Mouse (Mus musculus) heart, adult 2 months (tissue): Measurements from ENCODE around the gene Mug1. TPM values are rescaled to one million over a fixed set of nuclear protein-coding genes. Genes with fewer than 3 reads are reported as not detected.
"Not testable (repeated sequence)": the region's sequence is repeated elsewhere in the genome, so short reads cannot be mapped to it uniquely, and the experiment has no call there.

Experiments used
- DNase-seq, 2 experiments: peaks; one replicate each; pipeline ENCODE4 v3.0.0; 2021
- H3K27ac ChIP-seq: fragments of 200-600 bp; 2 replicates; pipeline ENCODE4 v1.8.1; 2022
- H3K27me3 ChIP-seq: fragments of 200-500 bp; 2 replicates; pipeline ENCODE4 v1.6.1; 2012; ENCODE audit warnings: mild to moderate bottlenecking, low read length, inconsistent platforms, mixed read lengths; ENCODE audit not compliant: control insufficient read depth, insufficient read depth
- H3K36me3 ChIP-seq: fragments of 200-500 bp; 2 replicates; pipeline ENCODE4 v1.6.1; 2012; ENCODE audit warnings: low read length, inconsistent platforms; ENCODE audit not compliant: control insufficient read depth, insufficient read depth
- H3K4me1 ChIP-seq: fragments of 200-500 bp; 2 replicates; pipeline ENCODE4 v1.6.1; 2011; ENCODE audit warnings: low read length; ENCODE audit not compliant: control insufficient read depth, insufficient read depth
- H3K4me3 ChIP-seq: fragments of 200-600 bp; 2 replicates; pipeline ENCODE4 v1.8.1; 2022
- H3K79me2 ChIP-seq: fragments of 200-500 bp; replicated peaks from 2 replicates; pipeline ENCODE4 v1.6.1; 2012; ENCODE audit warnings: mild to moderate bottlenecking, inconsistent platforms, low read length, moderate library complexity, mixed read lengths; ENCODE audit not compliant: control insufficient read depth, insufficient read depth
- H3K9ac ChIP-seq: fragments of 200-500 bp; 2 replicates; pipeline ENCODE4 v1.6.1; 2012; ENCODE audit warnings: low read depth, mild to moderate bottlenecking, control low read depth, inconsistent platforms, low read length, mixed read lengths
- CTCF ChIP-seq: fragments of 200-600 bp; IDR thresholded peaks from 2 replicates; pipeline ENCODE4 v1.8.1; 2022; ENCODE audit warnings: antibody characterized with exemption, mild to moderate bottlenecking, moderate library complexity
- EP300 ChIP-seq: fragments of 200-500 bp; IDR thresholded peaks from 2 replicates; pipeline ENCODE4 v1.6.1; 2011; ENCODE audit warnings: low read depth, low read length, control low read depth; ENCODE audit not compliant: insufficient read depth
- POLR2A ChIP-seq: fragments of 200-500 bp; IDR thresholded peaks from 2 replicates; pipeline ENCODE4 v1.6.1; 2011; ENCODE audit warnings: mild to moderate bottlenecking, low read depth, low read length, control low read depth; ENCODE audit not compliant: insufficient read depth
- WGBS: fragments of 180-500 bp; shearing (Covaris S2); methylation state at CpG from one replicate; pipeline ENCODE4 v1.1.7; 2018; 5-methylcytosine and 5-hydroxymethylcytosine counted together
- intact Hi-C: fragments of 180-260 bp; cut with DNase I; formaldehyde crosslinking; loops from one replicate; pipeline ENCODE4 v1.15.1; 2025
- long read RNA-seq: library from polyadenylated mRNA; stranded (forward); transcript quantifications from one replicate; pipeline ENCODE4 v2.0.0, GENCODE M21; 2021
- polyA plus RNA-seq: library from polyadenylated mRNA; depleted of rRNA; stranded (reverse); fragments of >200 nt; gene quantifications from 2 replicates; pipeline ENCODE4 v1.2.3, GENCODE M21; 2012; rRNA removed
- total RNA-seq, 2 experiments: library from RNA; stranded (reverse); gene quantifications; 2 replicates each; pipeline ENCODE4 v1.2.3; 2021

Mug1 gene
- total RNA-seq (not detected), polyA plus RNA-seq (0.26 TPM in 1 of 2 replicates, not detected in the other)
- long read RNA-seq: 0 reads

DNA sequence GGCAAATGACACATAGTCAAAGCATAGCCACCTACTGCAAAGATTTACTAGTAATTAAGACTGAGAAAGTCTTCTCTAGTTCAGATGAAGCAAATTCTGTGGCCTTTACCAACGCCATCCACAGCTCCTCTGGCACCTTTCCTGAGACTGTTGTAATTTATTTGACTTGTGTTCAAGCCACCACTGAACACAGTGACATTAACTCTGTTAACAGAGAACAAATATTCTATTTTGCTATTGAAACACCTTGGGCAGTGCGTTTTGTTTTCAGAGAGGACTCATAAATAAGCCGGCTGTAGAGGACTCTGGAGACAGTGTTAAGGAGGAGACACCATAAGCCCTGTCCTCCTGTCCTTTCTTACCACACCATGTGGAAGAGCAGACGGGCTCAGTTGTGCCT is at the start of gene Mug1:
Gene Mug1 (plus strand): TSS at position 271 of the 400 bp plus-strand sequence.
- H3K36me3 ChIP-seq, H3K79me2 ChIP-seq, H3K9ac ChIP-seq, H3K27ac ChIP-seq, H3K4me3 ChIP-seq, DNase-seq, H3K4me1 ChIP-seq, intact Hi-C loops, H3K27me3 ChIP-seq: not testable (repeated sequence)
- WGBS: 75% methylated on average over 4 of the region's 4 CpGs

DNA sequence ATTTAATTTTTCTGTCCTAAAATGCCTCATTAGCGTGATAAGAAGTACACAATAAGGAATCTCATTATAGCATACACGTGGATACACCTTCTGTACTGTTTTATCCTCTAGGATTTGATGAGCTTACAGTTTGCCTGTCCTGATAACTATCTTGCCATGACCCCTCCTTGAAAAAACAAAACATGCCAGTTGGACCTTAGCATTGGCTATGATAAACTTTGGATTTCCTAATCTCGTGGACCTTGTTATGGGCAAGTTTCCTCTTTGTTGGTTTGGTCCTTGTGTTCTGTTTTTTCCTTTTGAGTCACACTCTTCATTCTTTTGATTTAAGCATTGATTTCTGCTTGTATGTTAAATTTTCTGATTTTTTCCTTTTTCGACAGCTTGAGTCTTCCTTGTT is 10.3 kb upstream of the Mug1 start:
- Histone ChIP-seq H3K9ac (no peak overlapping the region), H3K79me2 (no peaks in the 10 kb centered on the region), H3K27me3 (no peaks in the 10 kb centered on the region), H3K36me3 (no peaks in the 10 kb centered on the region), H3K4me3 (no peak overlapping the region), H3K27ac (no peak overlapping the region), H3K4me1 (no peaks in the 10 kb centered on the region)
- 73% methylated on average over 4 of the region's 4 CpGs for WGBS
- TF ChIP-seq CTCF: no peak
- DNase-seq: no peak
- intact Hi-C loops: no loop called here

DNA sequence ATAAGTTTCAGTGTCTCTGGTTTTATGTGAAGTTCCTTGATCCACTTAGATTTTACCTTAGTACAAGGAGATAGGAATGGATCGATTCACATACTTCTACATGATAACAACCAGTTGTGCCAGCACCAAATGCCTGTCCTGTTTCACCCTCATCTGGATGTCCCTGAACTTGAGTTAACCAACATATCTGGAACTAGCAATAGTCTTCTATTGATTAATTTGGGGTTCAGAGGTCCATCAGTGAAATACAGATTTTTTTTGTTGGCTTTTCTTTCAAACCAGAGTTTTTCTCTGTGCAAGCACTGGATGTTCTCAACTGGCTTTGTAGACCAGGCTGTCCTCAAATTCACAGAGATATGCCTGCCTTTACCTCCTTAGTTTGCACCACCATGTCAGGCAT is 2.0 kb upstream of the Mug1 start:
- Histone ChIP-seq H3K4me3 (no peak overlapping the region), H3K79me2 (no peaks in the 10 kb centered on the region), H3K36me3 (no peaks in the 10 kb centered on the region), H3K4me1 (no peaks in the 10 kb centered on the region), H3K27ac (no peak overlapping the region), H3K27me3 (no peaks in the 10 kb centered on the region), H3K9ac (no peak overlapping the region)
- WGBS: 79% methylated on average over 1 of the region's 1 CpGs
- no peak for TF ChIP-seq EP300
- no peak for TF ChIP-seq POLR2A
- TF ChIP-seq CTCF: no peak
- no peak for DNase-seq
- intact Hi-C loops: no loop called here

DNA sequence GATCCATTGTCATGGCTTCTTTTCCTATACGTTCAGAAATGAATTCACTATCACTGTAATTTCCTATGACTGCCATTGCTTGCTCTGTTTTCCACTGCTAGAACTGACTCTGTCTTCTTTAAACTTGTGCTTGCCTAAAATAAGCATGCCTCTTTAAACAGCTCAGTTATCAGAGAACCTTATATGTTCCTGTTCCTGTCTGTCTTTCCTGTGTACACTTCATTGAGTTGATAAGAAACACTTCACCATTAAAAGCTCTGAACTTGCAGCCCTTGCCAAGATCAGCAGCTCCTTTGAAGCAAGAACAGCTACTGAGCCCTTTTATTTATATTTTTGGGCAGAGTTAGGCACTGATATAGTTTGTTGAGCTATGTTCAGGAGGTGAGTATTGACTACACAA is 10.0 kb downstream of the Mug1 start:
- Histone ChIP-seq H3K27ac (no peak overlapping the region), H3K4me3 (no peak overlapping the region), H3K27me3 (no peaks in the 10 kb centered on the region), H3K4me1 (no peaks in the 10 kb centered on the region), H3K9ac (no peak overlapping the region), H3K79me2 (no peaks in the 10 kb centered on the region), H3K36me3 (no peaks in the 10 kb centered on the region)
- TF ChIP-seq CTCF: no peak
- TF ChIP-seq EP300: no peak
- TF ChIP-seq POLR2A: no peak
- DNase-seq: no peak
- WGBS: 14% methylated on average over 1 of the region's 1 CpGs
- intact Hi-C loops: no loop called here

Other genes starting within 250 kb of the Mug1 start
- under 1 TPM; 0.61 to 0.89 TPM for gene A2m, start 203.2 kb upstream of the Mug1 start, total RNA-seq
- 0.41 and 0.51 TPM in 2 replicates for gene A2m, start 203.2 kb upstream of the Mug1 start, polyA plus RNA-seq
- gene Gm7298, start 105.6 kb upstream of the Mug1 start, total RNA-seq: not detected
- gene Gm7298, start 105.6 kb upstream of the Mug1 start, polyA plus RNA-seq: not detected in 2 replicates
- not detected for gene Mug2, start 168.2 kb downstream of the Mug1 start, total RNA-seq
- gene Mug2, start 168.2 kb downstream of the Mug1 start, polyA plus RNA-seq: 0.09 TPM in 1 of 2 replicates, not detected in the other